Mouse (Mus musculus) thymus, postnatal 14 days (tissue): ENCODE data around the gene Col5a3.
A peak's percentile ranks its signal among the peaks of the same experiment; 100 is the strongest.

Source experiments
- DNase-seq: peaks from one replicate; pipeline ENCODE4 v3.0.0; 2021

The Col5a3 gene

GRCm38 (mm10) chr9:20746017-20746660 lies 68.7 kb downstream of the Col5a3 start, which contains the start of gene Olfm2:
TSS of gene Olfm2 (minus strand) at chr9:20746349.
- peak; percentile 28 for DNase-seq

DNA sequence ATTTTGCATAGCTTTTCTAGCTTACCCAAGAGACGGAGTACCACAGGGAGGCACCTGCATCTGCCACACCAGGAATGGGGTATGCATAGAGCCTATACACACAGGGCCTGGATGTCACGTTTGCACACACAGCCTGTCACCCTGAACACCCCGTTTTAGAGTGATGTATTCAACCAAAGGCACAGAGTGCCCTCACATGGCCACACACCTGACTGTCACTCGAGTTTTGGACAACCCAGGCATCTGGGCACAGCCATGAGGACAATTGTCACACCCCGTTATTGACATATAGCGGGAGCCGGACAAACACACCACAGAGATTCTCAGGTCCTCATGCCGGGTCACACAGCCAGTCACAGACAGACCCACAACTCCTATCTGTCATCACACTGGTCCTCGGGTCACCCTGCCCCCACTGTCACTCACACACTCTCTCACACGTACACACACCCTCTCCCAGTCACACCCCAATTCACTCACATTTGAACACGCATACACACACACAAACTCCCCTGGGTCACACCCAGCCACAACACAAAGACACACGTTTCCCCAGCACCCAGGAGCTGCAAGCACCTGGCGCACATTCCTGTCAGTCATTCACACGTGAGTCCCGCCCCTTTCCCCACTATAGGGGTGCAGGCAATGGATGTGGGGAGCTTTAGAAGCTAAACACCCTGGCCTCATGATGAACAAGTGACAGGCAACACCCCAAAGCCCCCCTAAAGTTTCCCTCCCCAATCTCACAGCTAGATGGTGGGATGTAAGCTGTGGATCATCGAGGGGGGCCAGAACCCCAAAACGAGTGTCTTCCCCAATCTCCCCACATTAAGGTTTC lies 69.5 kb downstream of the Col5a3 start:
- no peak for DNase-seq

DNA sequence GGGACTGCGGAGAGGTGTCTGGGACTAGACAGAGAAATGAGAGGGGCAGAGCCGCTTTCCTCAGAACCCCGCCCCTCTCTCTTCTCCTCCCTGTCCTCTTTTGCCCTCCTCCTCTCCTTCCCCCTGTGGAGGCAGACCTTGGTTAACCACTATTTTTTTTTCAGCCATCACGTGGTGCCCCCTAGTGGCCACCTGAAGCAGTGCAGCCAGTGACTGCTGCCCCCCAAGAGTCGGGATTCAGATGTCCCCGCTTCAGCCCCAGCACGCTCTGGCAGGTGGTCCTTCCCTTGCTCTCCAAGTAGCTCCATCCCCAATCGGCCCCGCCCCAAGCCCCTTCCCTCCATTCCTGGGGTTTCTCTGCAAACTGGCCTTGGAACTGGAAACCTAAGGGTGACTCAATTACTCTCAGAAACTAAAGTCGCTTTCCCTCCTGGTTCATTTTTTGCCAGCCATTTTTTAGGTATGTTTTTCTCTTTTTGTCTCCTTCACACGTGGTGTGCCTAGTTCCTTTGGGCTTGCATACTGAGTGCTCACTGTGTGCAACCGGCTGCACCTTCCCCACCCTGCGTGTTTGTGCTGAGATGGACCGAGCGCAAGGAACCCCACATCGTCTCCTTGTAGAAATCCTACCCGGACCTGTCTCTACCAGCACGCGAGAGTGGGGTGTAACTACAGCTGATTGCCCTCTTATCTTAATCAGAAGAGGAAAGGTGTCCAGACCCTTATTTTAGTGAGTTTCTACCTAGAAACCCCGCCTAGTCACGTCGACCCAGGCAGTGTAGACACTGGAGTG lies 70.7 kb downstream of the Col5a3 start:
- peak; percentile 43 for DNase-seq

- peak; percentile 71 for DNase-seq
These were observed 74.5 kb downstream of the Col5a3 start for GRCm38 (mm10) chr9:20740407-20740806.

GRCm38 (mm10) chr9:20738251-20738999 lies 76.4 kb downstream of the Col5a3 start:
- peak; percentile 22 for DNase-seq

DNA sequence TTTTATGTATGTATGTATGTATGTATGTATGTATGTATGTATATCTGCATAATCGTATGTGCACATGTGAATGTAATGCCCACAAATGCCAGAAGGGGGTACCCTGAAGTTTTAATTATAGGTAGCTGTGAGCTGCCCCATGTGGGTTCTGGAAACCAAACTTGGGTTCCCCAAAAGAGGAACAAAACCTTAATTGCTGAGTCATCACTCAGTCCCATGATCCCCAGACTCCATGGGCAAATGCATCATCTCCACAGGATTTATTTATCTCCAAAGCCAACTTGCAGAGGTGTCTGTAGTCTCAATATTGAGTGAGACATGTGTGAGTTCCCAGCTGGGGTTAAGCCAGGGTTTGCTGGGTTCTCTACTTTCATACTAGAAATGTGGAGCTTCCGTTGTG lies 77.6 kb downstream of the Col5a3 start:
- no peak for DNase-seq

GRCm38 (mm10) chr9:20734692-20735091 lies 80.2 kb downstream of the Col5a3 start:
- DNase-seq: no peak

DNA sequence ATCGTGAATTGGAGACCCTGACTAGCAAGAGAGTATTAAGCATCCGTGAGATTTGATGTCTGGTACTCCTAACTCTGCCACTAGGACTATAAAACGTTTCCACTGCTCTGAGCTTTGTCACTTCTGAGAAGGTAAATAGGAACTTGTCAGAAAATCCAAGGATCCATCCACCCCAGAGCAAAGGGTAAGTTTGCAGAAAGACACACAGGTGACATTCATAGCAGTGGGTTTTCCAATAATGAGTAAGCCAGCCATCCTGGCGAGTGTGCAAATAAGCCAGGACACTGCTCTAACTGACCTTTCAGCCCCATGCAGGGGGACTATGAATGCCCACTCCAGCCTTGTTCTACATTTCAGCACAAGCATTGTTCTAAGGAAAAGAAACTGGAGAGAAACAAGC lies 83.1 kb downstream of the Col5a3 start:
- no peak for DNase-seq

- DNase-seq: no peak
These were observed 85.4 kb downstream of the Col5a3 start for GRCm38 (mm10) chr9:20729451-20729850.

GRCm38 (mm10) chr9:20727601-20728113 lies 87.2 kb downstream of the Col5a3 start:
- peak; percentile 68 for DNase-seq

DNA sequence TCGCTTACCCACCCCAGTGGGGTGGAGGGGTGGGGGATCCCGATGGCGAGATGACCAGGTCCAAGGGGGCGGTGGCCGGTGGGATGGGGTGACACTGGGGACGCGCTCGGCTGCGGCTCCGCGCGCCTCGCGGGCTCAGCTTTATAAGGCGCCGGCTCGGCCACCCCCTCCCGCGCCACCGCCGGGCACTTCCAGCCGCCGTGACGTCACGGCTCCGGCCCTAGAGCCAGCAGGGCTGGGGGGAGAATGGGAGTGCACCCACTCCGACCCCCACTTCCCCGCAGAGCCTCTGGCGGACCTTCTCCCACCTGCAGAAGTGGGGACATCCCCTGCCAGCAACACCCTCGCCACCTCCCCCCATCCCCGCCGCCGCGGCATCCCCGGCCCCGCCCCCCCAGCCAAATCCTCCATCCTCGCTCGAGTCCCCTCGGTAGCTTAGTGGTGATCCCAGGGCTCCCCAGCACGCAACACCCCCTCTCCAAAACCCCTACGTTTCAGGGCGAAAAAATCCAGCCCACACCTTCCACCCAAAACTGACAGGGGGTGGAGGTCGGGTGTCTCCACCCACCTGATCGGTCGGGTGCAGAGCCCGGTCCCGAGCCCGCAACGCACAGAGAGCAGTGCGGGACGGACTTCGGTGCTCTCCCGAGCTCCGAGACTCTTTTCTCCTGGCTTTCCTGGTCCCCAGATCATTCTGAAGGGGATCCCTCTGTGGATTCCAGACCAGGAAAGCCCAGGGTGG lies 87.8 kb downstream of the Col5a3 start:
- DNase-seq: no peak

- peak; percentile 5 for DNase-seq
These were observed 88.6 kb downstream of the Col5a3 start for GRCm38 (mm10) chr9:20726134-20726858.

DNA sequence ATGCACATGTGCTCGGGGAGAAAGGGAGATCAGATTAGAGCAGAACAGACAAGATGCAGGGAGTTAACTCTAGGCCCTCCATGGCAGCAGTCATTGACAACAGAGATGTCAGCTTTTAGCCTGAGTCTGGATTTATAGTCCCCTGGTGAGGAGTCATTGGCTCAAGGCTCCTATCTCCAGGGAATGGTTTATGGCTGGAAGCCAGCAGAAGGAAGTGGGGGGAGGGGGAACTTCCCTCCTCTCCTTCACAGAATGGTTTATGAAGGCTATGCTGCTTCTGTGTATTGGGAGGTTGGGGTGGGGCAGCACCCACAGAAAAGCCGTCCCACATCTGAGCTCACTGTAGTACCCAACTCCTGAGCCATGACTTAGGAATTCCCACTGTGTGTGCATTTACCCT lies 93.3 kb downstream of the Col5a3 start:
- no peak for DNase-seq
